Mouse (Mus musculus): ENCODE results near the gene Prickle1. TPM values are rescaled to one million over a fixed set of nuclear protein-coding genes. Genes with fewer than 3 reads are reported as not detected.

Prickle1 gene
- polyA plus RNA-seq, 1 experiment from 2014 or later: 40.6 TPM

- peak overlapping the region; percentile 25 to 64 for H3K27ac ChIP-seq (replicated peaks in 1 of 2; ENCODE audit: control insufficient read depth in 1 of 2, insufficient read depth in 1 of 2, low read depth in 2 of 2, low read length in 2 of 2)
- peak overlapping the region; percentile 27 for H3K4me2 ChIP-seq (ENCODE audit: low read length)
- H3K9me3 ChIP-seq (ENCODE audit: control insufficient read depth, low read length): no peaks in the 10 kb centered on the region
- H3K4me3 ChIP-seq (ENCODE audit: control insufficient read depth in 1 of 2, insufficient read depth in 1 of 2, low read depth in 1 of 2, low read length in 2 of 2): no peak overlapping the region
- H3K4me1 ChIP-seq (ENCODE audit: control insufficient read depth in 2 of 2, insufficient read depth in 2 of 2, low read length in 2 of 2): peaks cover 39 to 78% of the 10 kb centered on the region in 2 experiments
- ATAC-seq (ENCODE audit: insufficient number of reproducible peaks, insufficient read depth, low FRiP score, low read depth): no peak
- no peaks in the 10 kb centered on the region for H3K27me3 ChIP-seq (ENCODE audit: control insufficient read depth, insufficient read depth, low read length)
- H3K36me3 ChIP-seq (ENCODE audit: control insufficient read depth, insufficient read depth, low read length): no peaks in the 10 kb centered on the region
- peak overlapping the region; percentile 54 for H3K9ac ChIP-seq (ENCODE audit: low read length)
- 21% methylated on average over 12 of the region's 12 CpGs for WGBS
Measured at GRCm38 (mm10) chr15:93529831-93530702, 65.6 kb downstream of the Prickle1 start.

DNA sequence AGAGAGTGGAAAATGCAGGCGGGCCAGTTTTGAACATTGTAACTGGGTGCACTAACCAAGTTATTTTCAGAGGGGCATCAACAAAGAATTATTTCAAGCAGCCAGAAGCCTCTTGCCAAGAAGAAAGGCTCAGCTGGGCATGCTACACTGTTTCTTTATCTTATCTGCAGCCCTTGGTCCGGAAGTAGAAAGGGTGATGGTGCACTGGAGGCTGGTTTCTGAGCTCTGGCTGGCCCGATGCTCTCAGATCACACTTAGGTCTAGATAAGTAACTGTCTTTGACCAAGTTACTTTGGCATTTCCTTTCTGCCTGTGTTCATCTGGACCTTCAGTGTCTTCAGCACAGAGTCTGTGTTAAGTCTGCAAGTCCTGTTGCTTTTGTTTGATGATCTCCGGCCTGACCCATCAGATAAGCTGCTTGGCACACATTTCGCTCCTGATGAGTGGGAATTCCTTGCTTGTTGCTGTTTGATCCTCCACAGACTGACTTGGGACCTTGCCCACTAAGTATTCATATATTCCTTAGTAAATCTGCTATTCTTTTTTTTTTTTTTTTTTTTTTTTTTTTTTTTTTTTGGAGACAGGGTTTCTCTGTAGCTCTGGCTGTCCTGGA is 70.3 kb downstream of the Prickle1 start:
- H3K4me1 ChIP-seq (ENCODE audit: control insufficient read depth in 2 of 2, insufficient read depth in 2 of 2, low read length in 2 of 2): peaks cover 51 to 85% of the 10 kb centered on the region in 2 experiments
- H3K9me3 ChIP-seq (ENCODE audit: control insufficient read depth, low read length): no peaks in the 10 kb centered on the region
- H3K27me3 ChIP-seq (ENCODE audit: control insufficient read depth, insufficient read depth, low read length): no peaks in the 10 kb centered on the region
- WGBS: 9% methylated on average over 5 of the region's 5 CpGs
- H3K27ac ChIP-seq (replicated peaks in 1 of 2; ENCODE audit: control insufficient read depth in 1 of 2, insufficient read depth in 1 of 2, low read depth in 2 of 2, low read length in 2 of 2): peak overlapping the region; percentile 76 to 84
- no peaks in the 10 kb centered on the region for H3K36me3 ChIP-seq (ENCODE audit: control insufficient read depth, insufficient read depth, low read length)
- H3K4me3 ChIP-seq (ENCODE audit: control insufficient read depth in 1 of 2, insufficient read depth in 1 of 2, low read depth in 1 of 2, low read length in 2 of 2): no peak overlapping the region
- H3K4me2 ChIP-seq (ENCODE audit: low read length): peak overlapping the region; percentile 19; the same call in 1 of the 2 replicates
- H3K9ac ChIP-seq (ENCODE audit: low read length): no peak overlapping the region
- peak; percentile 28; the same call in 1 of the 2 replicates for ATAC-seq (ENCODE audit: insufficient number of reproducible peaks, insufficient read depth, low FRiP score, low read depth)

DNA sequence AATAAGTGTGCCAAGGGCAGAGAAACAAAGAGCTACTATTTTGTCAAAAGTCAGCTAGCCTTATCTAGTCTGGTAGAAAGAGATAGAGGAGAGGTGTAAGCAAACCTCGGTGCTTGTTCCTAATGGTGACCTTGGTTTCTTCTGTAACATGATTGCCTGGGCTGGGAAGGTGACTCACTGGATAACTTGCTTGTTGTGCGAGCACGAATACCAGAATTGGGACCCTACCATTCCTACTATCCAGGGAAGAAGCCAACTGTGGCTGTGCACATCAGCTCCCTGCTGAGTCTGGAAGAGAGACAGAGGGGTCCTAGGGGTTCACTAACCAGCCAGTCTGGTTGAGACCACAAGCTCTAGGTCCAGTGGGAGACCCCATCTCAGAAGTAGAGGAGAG is 73.9 kb downstream of the Prickle1 start:
- peak overlapping the region; percentile 82 to 100 for H3K27ac ChIP-seq (replicated peaks in 1 of 2; ENCODE audit: control insufficient read depth in 1 of 2, insufficient read depth in 1 of 2, low read depth in 2 of 2, low read length in 2 of 2)
- no peak for ATAC-seq (ENCODE audit: insufficient number of reproducible peaks, insufficient read depth, low FRiP score, low read depth)
- H3K27me3 ChIP-seq (ENCODE audit: control insufficient read depth, insufficient read depth, low read length): no peaks in the 10 kb centered on the region
- H3K4me3 ChIP-seq (ENCODE audit: control insufficient read depth in 1 of 2, insufficient read depth in 1 of 2, low read depth in 1 of 2, low read length in 2 of 2): no peak overlapping the region
- H3K9me3 ChIP-seq (ENCODE audit: control insufficient read depth, low read length): no peaks in the 10 kb centered on the region
- H3K4me1 ChIP-seq (ENCODE audit: control insufficient read depth in 2 of 2, insufficient read depth in 2 of 2, low read length in 2 of 2): peaks cover 40 to 62% of the 10 kb centered on the region in 2 experiments
- peak overlapping the region; percentile 89 for H3K4me2 ChIP-seq (ENCODE audit: low read length)
- WGBS: 8% methylated on average over 3 of the region's 3 CpGs
- H3K36me3 ChIP-seq (ENCODE audit: control insufficient read depth, insufficient read depth, low read length): no peaks in the 10 kb centered on the region
- peak overlapping the region; percentile 58 for H3K9ac ChIP-seq (ENCODE audit: low read length)

GRCm38 (mm10) chr15:93521088-93521786 is 74.5 kb downstream of the Prickle1 start:
- 23% methylated on average over 11 of the region's 11 CpGs for WGBS
- H3K9ac ChIP-seq (ENCODE audit: low read length): peak overlapping the region; percentile 97
- H3K4me2 ChIP-seq (ENCODE audit: low read length): peak overlapping the region; percentile 89
- no peaks in the 10 kb centered on the region for H3K27me3 ChIP-seq (ENCODE audit: control insufficient read depth, insufficient read depth, low read length)
- no peaks in the 10 kb centered on the region for H3K36me3 ChIP-seq (ENCODE audit: control insufficient read depth, insufficient read depth, low read length)
- no peak for ATAC-seq (ENCODE audit: insufficient number of reproducible peaks, insufficient read depth, low FRiP score, low read depth)
- H3K27ac ChIP-seq (replicated peaks in 1 of 2; ENCODE audit: control insufficient read depth in 1 of 2, insufficient read depth in 1 of 2, low read depth in 2 of 2, low read length in 2 of 2): peak overlapping the region; percentile 82 to 100
- peaks cover 40 to 63% of the 10 kb centered on the region in 2 experiments for H3K4me1 ChIP-seq (ENCODE audit: control insufficient read depth in 2 of 2, insufficient read depth in 2 of 2, low read length in 2 of 2)
- no peaks in the 10 kb centered on the region for H3K9me3 ChIP-seq (ENCODE audit: control insufficient read depth, low read length)
- no peak overlapping the region for H3K4me3 ChIP-seq (ENCODE audit: control insufficient read depth in 1 of 2, insufficient read depth in 1 of 2, low read depth in 1 of 2, low read length in 2 of 2)

DNA sequence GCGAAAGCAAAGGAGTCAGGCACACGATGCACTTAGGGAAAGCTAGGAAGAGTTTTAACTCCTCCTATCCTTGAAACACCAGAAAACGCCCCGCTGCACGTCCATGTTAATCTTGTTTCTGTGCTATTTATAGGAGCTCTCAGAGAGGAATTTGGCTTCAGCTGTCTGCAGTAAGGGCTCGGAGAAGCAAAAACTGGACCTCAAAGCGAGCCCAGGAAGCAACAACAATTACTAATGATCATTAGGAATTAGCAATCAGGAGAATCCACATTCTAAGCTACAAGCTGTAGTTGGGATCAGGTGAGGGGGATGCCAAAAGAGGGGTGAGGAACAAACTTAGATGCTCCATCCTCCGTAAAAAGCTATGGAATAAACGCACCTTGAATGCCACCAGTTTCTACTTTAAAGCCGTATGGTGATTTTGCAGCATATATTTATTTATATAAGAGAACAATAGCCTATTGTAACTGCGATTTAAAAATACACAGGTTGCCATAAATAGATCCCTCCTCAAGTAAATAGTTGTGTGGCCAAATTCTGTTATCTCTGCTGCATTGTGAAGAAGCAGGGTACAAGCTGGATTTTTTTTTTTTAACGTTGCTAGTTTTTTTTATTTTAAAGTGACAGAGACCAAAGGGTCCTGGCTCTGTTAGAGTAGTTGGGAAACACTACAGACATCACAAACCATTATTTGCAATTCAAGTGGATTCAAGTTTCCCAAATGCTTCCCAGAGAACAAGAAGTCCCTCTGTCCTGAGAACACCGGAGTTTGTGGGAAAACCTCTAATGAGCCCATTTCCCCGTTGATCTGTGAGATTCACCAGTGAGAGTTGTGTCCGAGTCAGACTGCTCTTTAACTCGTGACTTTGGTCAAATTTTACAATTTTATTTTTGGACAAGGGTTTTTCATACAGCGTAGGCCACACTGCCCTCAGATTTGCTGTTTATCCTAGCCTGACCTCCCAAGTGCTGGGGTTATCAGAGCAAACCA is 75.6 kb downstream of the Prickle1 start:
- Histone ChIP-seq H3K4me2 (ENCODE audit: low read length) (peak overlapping the region; percentile 89), H3K36me3 (ENCODE audit: control insufficient read depth, insufficient read depth, low read length) (no peaks in the 10 kb centered on the region), H3K27me3 (ENCODE audit: control insufficient read depth, insufficient read depth, low read length) (no peaks in the 10 kb centered on the region), H3K4me1 (ENCODE audit: control insufficient read depth in 2 of 2, insufficient read depth in 2 of 2, low read length in 2 of 2) (peaks cover 39 to 65% of the 10 kb centered on the region in 2 experiments), H3K9ac (ENCODE audit: low read length) (peak overlapping the region; percentile 97), H3K4me3 (ENCODE audit: control insufficient read depth in 1 of 2, insufficient read depth in 1 of 2, low read depth in 1 of 2, low read length in 2 of 2) (peak overlapping the region; percentile 68 to 92), H3K9me3 (ENCODE audit: control insufficient read depth, low read length) (no peaks in the 10 kb centered on the region), H3K27ac (replicated peaks in 1 of 2; ENCODE audit: control insufficient read depth in 1 of 2, insufficient read depth in 1 of 2, low read depth in 2 of 2, low read length in 2 of 2) (peak overlapping the region; percentile 99 to 100)
- no peak for ATAC-seq (ENCODE audit: insufficient number of reproducible peaks, insufficient read depth, low FRiP score, low read depth)
- WGBS: 3% methylated on average over 17 of the region's 17 CpGs

GRCm38 (mm10) chr15:93518941-93519835 is 76.5 kb downstream of the Prickle1 start:
- H3K9me3 ChIP-seq (ENCODE audit: control insufficient read depth, low read length): no peaks in the 10 kb centered on the region
- WGBS: 0% methylated on average over 72 of the region's 85 CpGs
- ATAC-seq (ENCODE audit: insufficient number of reproducible peaks, insufficient read depth, low FRiP score, low read depth): peak; percentile 78
- H3K4me3 ChIP-seq (ENCODE audit: control insufficient read depth in 1 of 2, insufficient read depth in 1 of 2, low read depth in 1 of 2, low read length in 2 of 2): peak overlapping the region; percentile 68 to 92
- H3K27me3 ChIP-seq (ENCODE audit: control insufficient read depth, insufficient read depth, low read length): no peaks in the 10 kb centered on the region
- H3K4me2 ChIP-seq (ENCODE audit: low read length): peak overlapping the region; percentile 89
- H3K4me1 ChIP-seq (ENCODE audit: control insufficient read depth in 2 of 2, insufficient read depth in 2 of 2, low read length in 2 of 2): peaks cover 38 to 65% of the 10 kb centered on the region in 2 experiments
- H3K36me3 ChIP-seq (ENCODE audit: control insufficient read depth, insufficient read depth, low read length): no peaks in the 10 kb centered on the region
- H3K9ac ChIP-seq (ENCODE audit: low read length): peak overlapping the region; percentile 97
- H3K27ac ChIP-seq (replicated peaks in 1 of 2; ENCODE audit: control insufficient read depth in 1 of 2, insufficient read depth in 1 of 2, low read depth in 2 of 2, low read length in 2 of 2): peak overlapping the region; percentile 99 to 100
